Mouse (Mus musculus) hematopoietic multipotent progenitor cell, adult 10-12 weeks (in vitro differentiated cells): ENCODE data around the gene Rhox4d. TPM values are rescaled to one million over a fixed set of nuclear protein-coding genes. Genes with fewer than 3 reads are reported as not detected.

ENCODE experiments used
- polyA plus RNA-seq: library from polyadenylated mRNA; stranded (reverse); fragments of >175 nt; gene quantifications from 2 replicates; pipeline ENCODE4 v1.2.3, GENCODE M21; 2012; ENCODE audit warnings: low replicate concordance

The Rhox4d gene
- not detected in 2 replicates for polyA plus RNA-seq

GRCm38 (mm10) chrX:37514059-37514458 lies at the start of gene Rhox4d:
TSS of gene Rhox4d (plus strand) at chrX:37514359.

DNA sequence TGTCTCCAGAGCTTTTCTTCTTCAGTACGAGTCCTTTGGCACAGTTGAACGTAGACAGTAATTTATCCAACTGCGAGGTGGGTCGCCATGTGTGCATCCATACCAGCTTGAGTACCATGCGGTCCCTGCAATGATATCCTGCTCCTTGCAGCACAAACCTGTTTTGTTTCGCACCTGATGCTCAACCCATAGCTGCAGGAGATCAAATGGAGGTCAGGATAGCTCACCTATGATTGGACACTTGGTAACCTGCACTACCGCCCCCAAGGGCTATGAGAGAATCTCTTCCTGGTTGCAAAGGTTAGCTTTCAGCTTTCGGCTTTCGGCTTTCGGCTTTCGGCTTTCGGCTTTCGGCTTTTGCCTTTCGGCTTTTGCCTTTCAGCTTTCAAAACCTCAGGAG lies 34.1 kb upstream of the Rhox4d start, which contains the start of gene Rhox4c:
Rhox4c (plus strand) TSS at position 301 of the 400 bp plus-strand sequence.

DNA sequence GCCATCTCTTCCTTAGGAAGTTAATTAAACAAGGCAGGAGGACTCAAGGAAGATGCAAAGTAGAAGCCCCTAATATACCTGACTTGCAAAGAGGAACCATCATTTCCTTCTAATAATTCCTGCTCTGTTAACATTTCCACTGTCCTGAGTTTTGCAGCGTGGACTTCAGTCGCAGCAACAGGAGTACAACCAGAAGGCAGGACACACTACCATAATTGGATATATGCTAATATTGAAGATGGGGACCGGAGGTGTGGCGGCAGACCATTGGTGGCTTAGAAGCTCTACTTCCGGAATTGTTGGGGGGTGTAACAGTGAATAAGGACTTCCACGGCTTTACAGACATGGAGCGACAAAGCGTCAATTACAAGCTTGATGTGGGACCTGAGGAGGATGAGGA lies 16.0 kb downstream of the Rhox4d start, which contains the start of gene Rhox2e:
Rhox2e (plus strand) TSS at position 301 of the 400 bp plus-strand sequence.

DNA sequence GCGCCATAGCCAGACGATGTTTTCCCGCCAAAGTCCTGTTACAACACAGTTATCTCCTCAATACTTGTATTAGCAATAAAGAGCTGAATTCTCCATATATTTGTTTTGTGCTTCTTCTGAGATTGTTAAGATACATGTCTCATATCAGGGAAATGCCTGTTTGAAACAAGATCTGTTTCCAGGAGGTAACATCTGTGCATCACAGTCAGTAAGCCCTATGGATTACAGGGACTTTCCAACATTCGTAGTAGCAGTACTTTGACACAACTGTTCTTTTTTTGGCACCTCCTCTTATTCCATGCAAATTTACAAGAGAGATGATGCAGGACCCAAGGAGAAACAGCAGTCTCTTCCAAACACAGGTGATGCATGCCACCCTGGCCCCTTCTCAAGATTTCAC lies 27.6 kb downstream of the Rhox4d start, which contains the start of gene Rhox3e:
Rhox3e (plus strand) TSS at position 301 of the 400 bp plus-strand sequence.

GRCm38 (mm10) chrX:37557112-37557511 lies 43.0 kb downstream of the Rhox4d start, which contains the start of gene Rhox4e:
TSS of gene Rhox4e (plus strand) at chrX:37557412.

Other genes starting within 250 kb of the Rhox4d start
- not detected in 2 replicates for gene Rhox4a, start 249.0 kb upstream of the Rhox4d start, polyA plus RNA-seq
- gene Rhox3a2, start 134.3 kb upstream of the Rhox4d start, polyA plus RNA-seq: not detected in 2 replicates
- not detected in 2 replicates for gene Rhox4a2, start 123.5 kb upstream of the Rhox4d start, polyA plus RNA-seq
- gene Rhox2b, start 102.3 kb upstream of the Rhox4d start, polyA plus RNA-seq: not detected in 2 replicates
- not detected in 2 replicates for gene Rhox4b, start 81.9 kb upstream of the Rhox4d start, polyA plus RNA-seq
- gene Rhox2c, start 60.7 kb upstream of the Rhox4d start, polyA plus RNA-seq: not detected in 2 replicates
- not detected in 2 replicates for gene Rhox3c, start 55.8 kb upstream of the Rhox4d start, polyA plus RNA-seq
- gene Rhox4c, start 34.0 kb upstream of the Rhox4d start, polyA plus RNA-seq: not detected in 2 replicates
- not detected in 2 replicates for gene Rhox2d, start 20.9 kb upstream of the Rhox4d start, polyA plus RNA-seq
- gene Rhox2e, start 16.1 kb downstream of the Rhox4d start, polyA plus RNA-seq: not detected in 2 replicates
- not detected in 2 replicates for gene Rhox3e, start 27.7 kb downstream of the Rhox4d start, polyA plus RNA-seq
- not detected in 2 replicates for gene Rhox4e, start 43.1 kb downstream of the Rhox4d start, polyA plus RNA-seq
- not detected in 2 replicates for gene Rhox2f, start 57.0 kb downstream of the Rhox4d start, polyA plus RNA-seq
- gene Rhox3f, start 66.6 kb downstream of the Rhox4d start, polyA plus RNA-seq: not detected in 2 replicates
- gene Rhox4f, start 93.3 kb downstream of the Rhox4d start, polyA plus RNA-seq: not detected in 2 replicates
- not detected in 2 replicates for gene Rhox3g, start 114.3 kb downstream of the Rhox4d start, polyA plus RNA-seq
- not detected in 2 replicates for gene Rhox2g, start 129.1 kb downstream of the Rhox4d start, polyA plus RNA-seq
- not detected in 2 replicates for gene Rhox4g, start 137.0 kb downstream of the Rhox4d start, polyA plus RNA-seq
- gene Rhox3h, start 154.4 kb downstream of the Rhox4d start, polyA plus RNA-seq: not detected in 2 replicates
- gene Rhox2h, start 158.9 kb downstream of the Rhox4d start, polyA plus RNA-seq: not detected in 2 replicates